Mouse (Mus musculus): ENCODE measurements at regions not wholly inside any gene's neighbourhood (a gene's known extent, or its start where the extent isn't known, plus 50 kb on each side); places are given as distances from the start of the nearest gene placed in this dataset.

GRCm38 (mm10) chr19:28205691-28206090 lies 194.7 kb upstream of the Rfx3 start:
- Histone ChIP-seq H3K4me2 (ENCODE audit: low read length) (no peak overlapping the region), H3K4me3 (replicated peaks; ENCODE audit: low read depth, low read length) (no peak overlapping the region), H3K9me3 (replicated peaks; ENCODE audit: low read length) (no peaks in the 10 kb centered on the region), H3K9ac (ENCODE audit: low read depth, low read length) (no peak overlapping the region), H3K27me3 (ENCODE audit: insufficient read depth, low read length) (no peaks in the 10 kb centered on the region), H3K4me1 (replicated peaks; ENCODE audit: insufficient read depth, low read length) (no peaks in the 10 kb centered on the region), H3K27ac (no peak overlapping the region), H3K36me3 (ENCODE audit: insufficient read depth, low read length) (no peaks in the 10 kb centered on the region)
- DNase-seq (ENCODE audit: low spot score) (no peak), ATAC-seq (replicated peaks; ENCODE audit: low FRiP score, low read depth) (no peak)
- TF ChIP-seq CTCF (IDR thresholded peaks at IDR 0.05; ENCODE audit: low read depth), result no peak
- WGBS, result 89% methylated on average over 4 of the region's 4 CpGs

GRCm38 (mm10) chr19:28203719-28204118 lies 192.8 kb upstream of the Rfx3 start:
- Histone ChIP-seq H3K27me3 (ENCODE audit: insufficient read depth, low read length) (no peaks in the 10 kb centered on the region), H3K4me2 (ENCODE audit: low read length) (no peak overlapping the region), H3K27ac (no peak overlapping the region), H3K9me3 (replicated peaks; ENCODE audit: low read length) (no peaks in the 10 kb centered on the region), H3K4me3 (replicated peaks; ENCODE audit: low read depth, low read length) (no peak overlapping the region), H3K4me1 (replicated peaks; ENCODE audit: insufficient read depth, low read length) (no peaks in the 10 kb centered on the region), H3K9ac (ENCODE audit: low read depth, low read length) (no peak overlapping the region), H3K36me3 (ENCODE audit: insufficient read depth, low read length) (no peaks in the 10 kb centered on the region)
- TF ChIP-seq CTCF (IDR thresholded peaks at IDR 0.05; ENCODE audit: low read depth), result no peak
- WGBS, result 64% methylated on average over 3 of the region's 3 CpGs
- no peak for DNase-seq (ENCODE audit: low spot score)
- no peak for ATAC-seq (replicated peaks; ENCODE audit: low FRiP score, low read depth)

- ATAC-seq (replicated peaks; ENCODE audit: low FRiP score, low read depth), result no peak
Observed at GRCm38 (mm10) chr19:28199385-28199784, 188.4 kb upstream of the Rfx3 start.

GRCm38 (mm10) chr19:28196881-28197280 lies 185.9 kb upstream of the Rfx3 start:
- no peak for DNase-seq (ENCODE audit: low spot score)
- Histone ChIP-seq H3K36me3 (ENCODE audit: insufficient read depth, low read length) (no peaks in the 10 kb centered on the region), H3K4me1 (replicated peaks; ENCODE audit: insufficient read depth, low read length) (peaks cover 2% of the 10 kb centered on the region; the same call in 1 of the 2 replicates), H3K27ac (no peak overlapping the region), H3K4me3 (replicated peaks; ENCODE audit: low read depth, low read length) (no peak overlapping the region), H3K4me2 (ENCODE audit: low read length) (no peak overlapping the region), H3K9me3 (replicated peaks; ENCODE audit: low read length) (no peaks in the 10 kb centered on the region; the same call in 1 of the 2 replicates), H3K27me3 (ENCODE audit: insufficient read depth, low read length) (no peaks in the 10 kb centered on the region), H3K9ac (ENCODE audit: low read depth, low read length) (no peak overlapping the region)
- no peak for TF ChIP-seq CTCF (IDR thresholded peaks at IDR 0.05; ENCODE audit: low read depth)
- no peak for ATAC-seq (replicated peaks; ENCODE audit: low FRiP score, low read depth)
- 98% methylated on average over 5 of the region's 5 CpGs for WGBS

More at GRCm38 (mm10) chr19:28199385-28199784, 188.4 kb upstream of the Rfx3 start:
- no peak for DNase-seq (ENCODE audit: low spot score)
- Histone ChIP-seq H3K4me3 (replicated peaks; ENCODE audit: low read depth, low read length) (no peak overlapping the region), H3K4me2 (ENCODE audit: low read length) (no peak overlapping the region), H3K9ac (ENCODE audit: low read depth, low read length) (no peak overlapping the region), H3K27me3 (ENCODE audit: insufficient read depth, low read length) (no peaks in the 10 kb centered on the region), H3K9me3 (replicated peaks; ENCODE audit: low read length) (no peaks in the 10 kb centered on the region; the same call in 1 of the 2 replicates), H3K36me3 (ENCODE audit: insufficient read depth, low read length) (no peaks in the 10 kb centered on the region), H3K27ac (no peak overlapping the region), H3K4me1 (replicated peaks; ENCODE audit: insufficient read depth, low read length) (no peaks in the 10 kb centered on the region)
- 59% methylated on average over 8 of the region's 8 CpGs for WGBS
- TF ChIP-seq CTCF (IDR thresholded peaks at IDR 0.05; ENCODE audit: low read depth), result no peak

DNA sequence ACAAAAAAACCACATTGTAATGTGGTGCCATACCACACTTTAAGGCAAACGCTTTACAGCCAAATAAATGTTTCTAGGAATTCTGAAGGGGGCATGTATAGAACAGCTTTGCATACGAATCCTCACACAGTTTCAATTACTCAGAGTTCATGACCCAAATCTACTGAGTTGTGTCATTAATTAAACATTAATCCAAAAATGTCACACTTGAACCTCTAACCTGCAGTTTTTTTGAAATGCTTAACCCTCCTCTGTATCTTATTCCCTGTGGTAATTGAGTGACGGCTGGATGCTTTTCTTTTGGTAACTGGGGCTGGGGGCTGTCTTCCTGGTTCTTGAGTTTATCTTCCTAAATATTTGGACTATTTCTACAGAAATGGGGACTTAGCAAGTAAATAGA lies 181.3 kb upstream of the Rfx3 start:
- no peak for TF ChIP-seq CTCF (IDR thresholded peaks at IDR 0.05; ENCODE audit: low read depth)
- 35% methylated on average over 3 of the region's 3 CpGs for WGBS
- H3K9ac ChIP-seq (ENCODE audit: low read depth, low read length), result no peak overlapping the region
- peak overlapping the region; percentile 73 for H3K27ac ChIP-seq
- H3K4me3 ChIP-seq (replicated peaks; ENCODE audit: low read depth, low read length), result no peak overlapping the region
- no peak overlapping the region for H3K4me2 ChIP-seq (ENCODE audit: low read length)
- peak; percentile 27 for DNase-seq (ENCODE audit: low spot score)
- H3K36me3 ChIP-seq (ENCODE audit: insufficient read depth, low read length), result no peaks in the 10 kb centered on the region
- 0 out of 2 replicates have a peak, but pooled peaks have one; percentile 59 for ATAC-seq (replicated peaks; ENCODE audit: low FRiP score, low read depth)
- no peaks in the 10 kb centered on the region for H3K27me3 ChIP-seq (ENCODE audit: insufficient read depth, low read length)
- H3K9me3 ChIP-seq (replicated peaks; ENCODE audit: low read length), result no peaks in the 10 kb centered on the region; the same call in 1 of the 2 replicates
- H3K4me1 ChIP-seq (replicated peaks; ENCODE audit: insufficient read depth, low read length), result peaks cover 9% of the 10 kb centered on the region

GRCm38 (mm10) chr19:28191428-28192116 lies 180.6 kb upstream of the Rfx3 start:
- Histone ChIP-seq H3K27ac (peak overlapping the region; percentile 73), H3K4me1 (replicated peaks; ENCODE audit: insufficient read depth, low read length) (peaks cover 9% of the 10 kb centered on the region), H3K4me3 (replicated peaks; ENCODE audit: low read depth, low read length) (no peak overlapping the region), H3K36me3 (ENCODE audit: insufficient read depth, low read length) (no peaks in the 10 kb centered on the region), H3K9ac (ENCODE audit: low read depth, low read length) (no peak overlapping the region), H3K27me3 (ENCODE audit: insufficient read depth, low read length) (no peaks in the 10 kb centered on the region), H3K4me2 (ENCODE audit: low read length) (no peak overlapping the region), H3K9me3 (replicated peaks; ENCODE audit: low read length) (no peaks in the 10 kb centered on the region)
- 30% methylated on average over 9 of the region's 9 CpGs for WGBS
- peak; percentile 54 for ATAC-seq (replicated peaks; ENCODE audit: low FRiP score, low read depth)
- DNase-seq (ENCODE audit: low spot score), result peak; percentile 65
- no peak for TF ChIP-seq CTCF (IDR thresholded peaks at IDR 0.05; ENCODE audit: low read depth)
